Mouse (Mus musculus) adrenal gland, postnatal 4 days (tissue): ENCODE measurements at regions not wholly inside any gene's neighbourhood (a gene's known extent, or its start where the extent isn't known, plus 50 kb on each side); places are given as distances from the start of the nearest gene placed in this dataset.

ENCODE experiments used
- DNase-seq, 2 experiments: peaks; one replicate each; pipeline ENCODE4 v3.0.0; 2021 to 2022; ENCODE audit warnings: low spot score in 2 of 2, mixed read lengths in 2 of 2

GRCm38 (mm10) chr3:56433495-56433894 is 250.0 kb upstream of the Nbea start:
- no peak for DNase-seq

GRCm38 (mm10) chr3:56427201-56427600 is 243.7 kb upstream of the Nbea start:
- no peak for DNase-seq

- no peak for DNase-seq
These were observed 214.5 kb upstream of the Nbea start for GRCm38 (mm10) chr3:56397851-56398496.

DNA sequence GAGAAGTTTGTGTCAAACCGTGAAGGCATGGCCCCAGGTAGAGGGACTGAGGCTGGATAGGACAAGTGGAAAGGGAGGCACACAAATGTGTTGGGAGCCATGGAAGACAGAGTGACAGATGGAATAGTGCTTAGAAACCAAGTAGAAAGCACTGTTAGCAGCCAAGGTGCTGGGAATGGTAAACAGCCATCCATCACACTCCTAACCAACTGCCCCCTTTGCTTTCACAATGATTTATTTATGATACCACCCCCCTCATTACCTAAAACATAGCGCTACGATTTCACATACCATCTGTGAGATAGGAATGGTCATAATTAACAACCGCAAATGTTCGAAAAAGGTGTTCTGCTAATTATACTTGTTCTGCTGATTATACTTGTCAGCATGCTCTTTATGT is 209.6 kb upstream of the Nbea start:
- no peak for DNase-seq

- no peak for DNase-seq
These were observed 196.8 kb upstream of the Nbea start for GRCm38 (mm10) chr3:56380316-56380715.

GRCm38 (mm10) chr3:56379500-56379899 is 196.0 kb upstream of the Nbea start:
- DNase-seq: no peak

DNA sequence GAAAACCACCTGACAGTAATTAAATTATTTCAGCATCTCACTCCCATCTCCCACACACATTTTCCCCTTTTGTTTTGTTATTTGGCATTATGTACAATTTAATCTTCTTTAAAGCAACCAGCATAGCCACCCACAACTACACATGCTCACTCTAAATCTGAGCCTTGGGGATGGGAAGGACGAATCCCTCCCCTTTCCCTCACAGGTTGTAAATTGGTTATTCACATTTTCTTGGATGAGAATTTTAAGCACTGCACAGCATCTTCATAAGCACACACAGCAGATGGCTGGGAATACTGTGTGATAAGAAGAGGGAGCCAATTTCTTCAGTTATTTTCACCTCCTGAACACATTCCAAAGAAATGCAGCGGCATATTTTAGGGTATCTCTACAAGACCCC is 179.0 kb upstream of the Nbea start:
- no peak for DNase-seq

DNA sequence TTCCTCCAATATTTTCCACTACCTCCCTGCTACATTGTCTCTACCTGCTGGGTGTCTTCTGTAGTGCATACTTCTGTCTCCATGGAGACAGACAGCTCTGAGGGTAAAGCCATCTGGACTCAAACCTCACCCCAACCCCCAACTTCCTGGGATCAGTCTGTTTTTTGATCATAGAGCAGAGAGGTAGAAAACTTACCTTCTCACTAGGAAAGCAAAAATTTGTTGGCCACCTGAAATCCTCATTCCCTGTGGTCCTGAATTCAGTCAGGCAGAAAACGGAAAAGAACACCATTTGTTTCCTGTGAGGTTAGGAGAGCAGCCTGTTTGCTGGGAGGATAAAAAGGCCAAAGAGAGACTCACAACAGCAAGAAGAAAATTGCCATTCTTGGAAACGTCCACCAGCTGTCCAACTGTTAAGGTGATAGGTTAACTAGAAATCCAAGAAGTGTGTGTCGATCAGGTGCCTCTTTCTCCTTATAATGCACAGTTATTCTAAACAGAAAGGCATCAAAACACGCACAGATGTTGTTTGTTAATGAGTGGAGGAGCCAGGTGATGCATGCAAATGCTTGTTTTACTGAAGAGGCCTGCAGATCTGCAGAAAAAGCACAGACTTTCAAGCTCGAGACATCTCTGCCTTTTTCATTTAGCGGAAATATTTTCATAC is 173.7 kb upstream of the Nbea start:
- DNase-seq: no peak

DNA sequence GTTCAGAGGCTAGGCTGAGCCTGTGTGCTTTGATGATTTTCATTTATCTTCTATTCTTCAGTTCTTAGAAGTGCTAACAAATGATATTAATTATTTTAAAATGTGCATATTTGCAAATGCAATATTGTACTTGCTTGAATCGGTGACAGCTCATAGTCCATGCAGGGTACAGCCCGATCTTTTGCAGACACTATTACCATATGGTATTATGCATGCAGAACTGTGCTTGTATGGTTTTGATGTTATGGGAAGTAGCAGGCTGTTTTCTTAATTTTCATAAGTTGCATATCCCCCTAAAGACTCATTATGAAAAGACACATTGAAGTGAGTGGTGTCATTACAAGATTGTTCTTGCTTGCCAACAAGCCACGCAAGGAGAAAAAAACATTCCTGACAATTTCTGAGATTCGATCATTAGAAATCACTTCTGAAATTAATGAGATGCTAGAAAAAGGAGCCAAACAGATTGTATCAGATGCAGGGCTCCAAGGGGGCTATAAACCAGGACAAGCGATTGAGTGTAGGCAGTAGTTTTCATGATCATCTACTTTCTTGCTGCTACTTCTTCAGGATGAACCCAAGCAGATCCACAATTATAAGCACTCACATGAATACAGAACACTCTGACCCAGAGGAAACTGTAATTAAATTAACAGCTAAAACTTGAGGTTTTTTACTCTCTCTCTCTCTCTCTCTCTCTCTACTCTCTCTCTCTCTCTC is 172.8 kb upstream of the Nbea start:
- DNase-seq: no peak
